Mouse (Mus musculus): ENCODE data around the gene Mios.

GRCm38 (mm10) chr6:8175346-8175745 lies 33.7 kb upstream of the Mios start:
- TF ChIP-seq CTCF (IDR thresholded peaks at IDR 0.05): no peak
- no peak for TF ChIP-seq POLR2A (IDR thresholded peaks at IDR 0.05; ENCODE audit: insufficient read depth, low read depth, low read length)
- no peak for TF ChIP-seq EP300 (IDR thresholded peaks at IDR 0.05; ENCODE audit: insufficient read depth, low read depth, low read length)

Data from heart, adult 2 months (tissue).